Mouse (Mus musculus): ENCODE measurements around the gene Il13.

Il13 gene

GRCm38 (mm10) chr11:53634556-53634955 is at the start of gene Il13:
Gene Il13, minus strand, starts transcription at chr11:53634702.
- DNase-seq (ENCODE audit: low spot score): no peak

GRCm38 (mm10) chr11:53682994-53683530 is 48.6 kb upstream of the Il13 start:
- DNase-seq (ENCODE audit: low spot score): no peak

GRCm38 (mm10) chr11:53682170-53682569 is 47.7 kb upstream of the Il13 start:
- no peak for DNase-seq (ENCODE audit: low spot score)

- DNase-seq (ENCODE audit: low spot score): no peak
These were observed 47.2 kb upstream of the Il13 start for GRCm38 (mm10) chr11:53681686-53682085.

GRCm38 (mm10) chr11:53680141-53680540 is 45.6 kb upstream of the Il13 start:
- DNase-seq (ENCODE audit: low spot score): no peak

GRCm38 (mm10) chr11:53671414-53671813 is 36.9 kb upstream of the Il13 start:
- no peak for DNase-seq (ENCODE audit: low spot score)

- DNase-seq (ENCODE audit: low spot score): no peak
These were observed 29.6 kb upstream of the Il13 start for GRCm38 (mm10) chr11:53664091-53664490.

GRCm38 (mm10) chr11:53662794-53663674 is 28.5 kb upstream of the Il13 start:
- DNase-seq (ENCODE audit: low spot score): no peak

GRCm38 (mm10) chr11:53657828-53658227 is 23.3 kb upstream of the Il13 start:
- no peak for DNase-seq (ENCODE audit: low spot score)

- no peak for DNase-seq (ENCODE audit: low spot score)
These were observed 22.9 kb upstream of the Il13 start for GRCm38 (mm10) chr11:53657381-53657780.

GRCm38 (mm10) chr11:53656558-53657202 is 22.2 kb upstream of the Il13 start:
- no peak for DNase-seq (ENCODE audit: low spot score)

- DNase-seq (ENCODE audit: low spot score): no peak
These were observed 20.5 kb upstream of the Il13 start for GRCm38 (mm10) chr11:53655043-53655442.

- no peak for DNase-seq (ENCODE audit: low spot score)
These were observed 17.9 kb upstream of the Il13 start for GRCm38 (mm10) chr11:53652427-53652826.

- no peak for DNase-seq (ENCODE audit: low spot score)
These were observed 16.9 kb upstream of the Il13 start for GRCm38 (mm10) chr11:53651441-53651840.

- DNase-seq (ENCODE audit: low spot score): no peak
These were observed 9.5 kb upstream of the Il13 start for GRCm38 (mm10) chr11:53644017-53644416.

- no peak for DNase-seq (ENCODE audit: low spot score)
These were observed 8.3 kb upstream of the Il13 start for GRCm38 (mm10) chr11:53642744-53643279.

- no peak for DNase-seq (ENCODE audit: low spot score)
These were observed 3.3 kb upstream of the Il13 start for GRCm38 (mm10) chr11:53637803-53638260.

- DNase-seq (ENCODE audit: low spot score): peak; percentile 56
These were observed 2.7 kb upstream of the Il13 start for GRCm38 (mm10) chr11:53637046-53637802.

- DNase-seq (ENCODE audit: low spot score): peak; percentile 43
These were observed 1.7 kb upstream of the Il13 start for GRCm38 (mm10) chr11:53636183-53636646.

- no peak for DNase-seq (ENCODE audit: low spot score)
These were observed 1.2 kb upstream of the Il13 start for GRCm38 (mm10) chr11:53635590-53636182.

GRCm38 (mm10) chr11:53633644-53634043 is 858 bp downstream of the Il13 start:
- no peak for DNase-seq (ENCODE audit: low spot score)

All from embryo, embryonic 10 days (tissue).